26 mouse cellular contexts compared by ENCODE assay signal in genomic region chr6:34674416-34674815, GRCm38 (mm10).
DNase-seq lines count a peak whose midpoint lies in the region; ATAC-seq and TF ChIP-seq lines count a peak whose summit lies in the region.
"Had no signal": no experiment of that assay in that cellular context is flagged by ENCODE, and none has a peak within 500 bp of the region (broad histone marks: within the 10 kb centered on the region; RNA-seq: fewer than 3 reads in every experiment).

No protein-coding gene starts in this region.

- no peak for TF ChIP-seq POLR2A in CH12.LX (IDR thresholded peaks at IDR 0.05; ENCODE audit: low read depth, low read length)

- TF ChIP-seq RAD21 in CH12.LX (IDR thresholded peaks at IDR 0.05; ENCODE audit: low read depth, low read length), result no peak

- no peak for DNase-seq in heart, postnatal 25 days (ENCODE audit: low spot score)
- no peak for DNase-seq in CH12.LX (ENCODE audit: extremely low read depth)
- no peak for DNase-seq in frontal cortex, postnatal 10 days (ENCODE audit: low spot score in 2 of 2)
- DNase-seq in MN1 (ENCODE audit: low spot score), result no peak
- no peak for DNase-seq in layer of hippocampus, adult 2 months (ENCODE audit: low spot score in 2 of 2)
- DNase-seq: adrenal gland, adult 8-10 months; cerebellum, adult 18-20 months; cerebellum, postnatal 25 days; embryo, embryonic 11 days; heart, postnatal 4 days; kidney, adult 9 months; kidney, postnatal 14 days; thymus, postnatal 14 days had no signal

- ATAC-seq in heart, embryonic 14.5 days (ENCODE audit: insufficient number of reproducible peaks, insufficient read depth, low FRiP score, low read depth), result no peak
- no peak for ATAC-seq in liver, embryonic 12.5 days
- peak; percentile 38; the same call in 1 of the 2 replicates for ATAC-seq in megakaryocyte, adult 5-6 weeks (ENCODE audit: poor library complexity, severe bottlenecking)
- ATAC-seq: activated CD4-positive, CD25-positive, alpha-beta regulatory T cell, adult 4 months; CD4-positive, CD25-positive, alpha-beta regulatory T cell, adult 4 months; forebrain, embryonic 14.5 days; intestine, embryonic 16.5 days had no signal

- 0 out of 2 replicates have a peak, but pooled peaks cover 7% of the 10 kb centered on the region for H3K36me3 ChIP-seq in heart, embryonic 14.5 days (ENCODE audit: control insufficient read depth, insufficient read depth, low read length)
- H3K36me3 ChIP-seq in CH12.LX (replicated peaks in 1 of 2; ENCODE audit: control insufficient read depth in 1 of 2, insufficient read depth in 1 of 2, low read length in 1 of 2), result no peaks in the 10 kb centered on the region
- no peaks in the 10 kb centered on the region for H3K36me3 ChIP-seq in liver, embryonic 12.5 days
- H3K36me3 ChIP-seq: hindbrain, embryonic 15.5 days; limb, embryonic 13.5 days; lung, embryonic 15.5 days; midbrain, embryonic 12.5 days; neural tube, embryonic 13.5 days had no signal

- no peaks in the 10 kb centered on the region for H3K27me3 ChIP-seq in heart, embryonic 14.5 days (ENCODE audit: control insufficient read depth, insufficient read depth, low read length)
- H3K27me3 ChIP-seq in CH12.LX (replicated peaks), result no peaks in the 10 kb centered on the region
- H3K27me3 ChIP-seq in liver, embryonic 12.5 days (replicated peaks), result no peaks in the 10 kb centered on the region
- H3K27me3 ChIP-seq: heart, embryonic 12.5 days; hindbrain, embryonic 15.5 days; limb, embryonic 13.5 days; lung, embryonic 15.5 days; midbrain, embryonic 12.5 days; neural tube, embryonic 13.5 days had no signal

- intact Hi-C loops in heart, postnatal 25 days (cut with DNase I), result no loop called here

- in situ Hi-C loops in CH12.LX (cut with MboI; ENCODE audit: low pct_ligation_motif_present, low pct_unique_long_range_greater_than_20kb, low sequenced_read_pairs), result no loop called here

- TF ChIP-seq EP300 in CH12.LX (IDR thresholded peaks at IDR 0.05; ENCODE audit: low read length), result no peak

- dilution Hi-C loops in CH12.LX (cut with MboI; ENCODE audit: extremely low pct_ligation_motif_present, extremely low pct_unique_long_range_greater_than_20kb, low sequenced_read_pairs), result no loop called here

- H3K4me1 ChIP-seq in heart, embryonic 14.5 days (ENCODE audit: control insufficient read depth in 2 of 2, insufficient read depth in 2 of 2, low read length in 2 of 2), result 0 out of 4 replicates have a peak, but pooled peaks cover 0 to 2% of the 10 kb centered on the region in 2 experiments
- H3K4me1 ChIP-seq in CH12.LX (ENCODE audit: control insufficient read depth in 1 of 2, insufficient read depth in 2 of 2), result 0 out of 4 replicates have a peak, but pooled peaks cover 0 to 4% of the 10 kb centered on the region in 2 experiments
- peaks cover 6% of the 10 kb centered on the region for H3K4me1 ChIP-seq in liver, embryonic 12.5 days
- H3K4me1 ChIP-seq: hindbrain, embryonic 15.5 days; lung, embryonic 15.5 days; midbrain, embryonic 12.5 days; neural tube, embryonic 13.5 days had no signal

- H3K79me2 ChIP-seq in CH12.LX (replicated peaks; ENCODE audit: control insufficient read depth, extremely low read depth, insufficient read depth, poor library complexity, severe bottlenecking), result no peaks in the 10 kb centered on the region

- WGBS in heart, embryonic 14.5 days, result 61% methylated on average over 7 of the region's 7 CpGs
- 18% methylated on average over 7 of the region's 7 CpGs for WGBS in liver, embryonic 12.5 days (ENCODE audit: insufficient replicate concordance)

- no peak overlapping the region for H3K27ac ChIP-seq in heart, embryonic 14.5 days (replicated peaks in 1 of 2; ENCODE audit: control insufficient read depth in 1 of 2, insufficient read depth in 1 of 2, low read depth in 2 of 2, low read length in 2 of 2)
- H3K27ac ChIP-seq in CH12.LX (ENCODE audit: insufficient read depth, low read depth), result no peak overlapping the region
- H3K27ac ChIP-seq in liver, embryonic 12.5 days, result no peak overlapping the region
- no peak overlapping the region for H3K27ac ChIP-seq in layer of hippocampus, adult 2 months
- H3K27ac ChIP-seq: hindbrain, embryonic 15.5 days; limb, embryonic 13.5 days; lung, embryonic 15.5 days; midbrain, embryonic 12.5 days; neural tube, embryonic 13.5 days had no signal

- H3K4me2 ChIP-seq in heart, embryonic 14.5 days (ENCODE audit: low read length), result peak overlapping the region; percentile 16; the same call in 1 of the 2 replicates
- peak overlapping the region; percentile 66; the same call in 1 of the 2 replicates for H3K4me2 ChIP-seq in CH12.LX (ENCODE audit: insufficient read depth, low read depth, poor library complexity, severe bottlenecking)
- peak overlapping the region; percentile 38 for H3K4me2 ChIP-seq in liver, embryonic 12.5 days
- H3K4me2 ChIP-seq: heart, embryonic 12.5 days; hindbrain, embryonic 15.5 days; limb, embryonic 13.5 days; lung, embryonic 15.5 days; midbrain, embryonic 12.5 days; neural tube, embryonic 13.5 days had no signal

- no peak overlapping the region for H3K4me3 ChIP-seq in heart, embryonic 14.5 days (ENCODE audit: control insufficient read depth in 1 of 2, insufficient read depth in 1 of 2, low read depth in 1 of 2, low read length in 2 of 2)
- H3K4me3 ChIP-seq in CH12.LX (replicated peaks in 1 of 3; ENCODE audit: low read depth in 2 of 3, low read length in 2 of 3, poor library complexity in 1 of 3), result no peak overlapping the region
- H3K4me3 ChIP-seq in liver, embryonic 12.5 days, result 0 out of 2 replicates have a peak overlapping the region, but pooled peaks have one; percentile 2
- H3K4me3 ChIP-seq in layer of hippocampus, adult 2 months, result no peak overlapping the region
- H3K4me3 ChIP-seq: heart, embryonic 12.5 days; hindbrain, embryonic 15.5 days; limb, embryonic 13.5 days; lung, embryonic 15.5 days; midbrain, embryonic 12.5 days; neural tube, embryonic 13.5 days had no signal

- H3K9ac ChIP-seq in heart, embryonic 14.5 days (ENCODE audit: low read length), result no peak overlapping the region
- no peak overlapping the region for H3K9ac ChIP-seq in CH12.LX (ENCODE audit: insufficient read depth, low read depth)
- no peak overlapping the region for H3K9ac ChIP-seq in liver, embryonic 12.5 days
- H3K9ac ChIP-seq: heart, embryonic 12.5 days; hindbrain, embryonic 15.5 days; limb, embryonic 13.5 days; lung, embryonic 15.5 days; midbrain, embryonic 12.5 days; neural tube, embryonic 13.5 days had no signal

- no peak for TF ChIP-seq CTCF in CH12.LX (conservative IDR thresholded peaks at IDR 0.05 in 1 of 2, IDR thresholded peaks at IDR 0.05 in 1 of 2; ENCODE audit: low read depth in 2 of 2, low read length in 2 of 2)
- no peak for TF ChIP-seq CTCF in layer of hippocampus, adult 2 months (conservative IDR thresholded peaks at IDR 0.05)

- no peaks in the 10 kb centered on the region; the same call in 1 of the 2 replicates for H3K9me3 ChIP-seq in heart, embryonic 14.5 days (ENCODE audit: control insufficient read depth, low read length)
- H3K9me3 ChIP-seq in CH12.LX (replicated peaks; ENCODE audit: low read length), result no peaks in the 10 kb centered on the region
- H3K9me3 ChIP-seq in liver, embryonic 12.5 days (replicated peaks), result no peaks in the 10 kb centered on the region
- H3K9me3 ChIP-seq: heart, embryonic 12.5 days; hindbrain, embryonic 15.5 days; limb, embryonic 13.5 days; lung, embryonic 15.5 days; midbrain, embryonic 12.5 days; neural tube, embryonic 13.5 days had no signal

TF ChIP-seq in CH12.LX, 34 proteins besides CTCF, POLR2A, EP300 and RAD21:
- TF ChIP-seq USF1 (IDR thresholded peaks at IDR 0.05; ENCODE audit: low read depth, low read length) (no peak), POLR2AphosphoS2 (IDR thresholded peaks at IDR 0.05; ENCODE audit: low read depth, low read length) (no peak), TCF12 (IDR thresholded peaks at IDR 0.05; ENCODE audit: low read depth, low read length) (no peak), ETS1 (conservative IDR thresholded peaks at IDR 0.05; ENCODE audit: low read depth, low read length) (no peak)

Comparison
In these comparisons a context has a peak if more than half of its experiments do, and no peak if none do; other contexts are left out.
1. H3K4me2 ChIP-seq: peak in every context shown above with its lines; median percentile 66 in CH12.LX; 38 in liver, embryonic 12.5 days; 16 in heart, embryonic 14.5 days.